Mouse (Mus musculus): Measurements from ENCODE around the gene Trp53tg5. TPM values are rescaled to one million over a fixed set of nuclear protein-coding genes. Genes with fewer than 3 reads are reported as not detected.
A peak's percentile ranks its signal among the peaks of the same experiment; 100 is the strongest.

The Trp53tg5 gene
- polyA plus RNA-seq, 1 experiment from 2014 or later, result not detected

DNA sequence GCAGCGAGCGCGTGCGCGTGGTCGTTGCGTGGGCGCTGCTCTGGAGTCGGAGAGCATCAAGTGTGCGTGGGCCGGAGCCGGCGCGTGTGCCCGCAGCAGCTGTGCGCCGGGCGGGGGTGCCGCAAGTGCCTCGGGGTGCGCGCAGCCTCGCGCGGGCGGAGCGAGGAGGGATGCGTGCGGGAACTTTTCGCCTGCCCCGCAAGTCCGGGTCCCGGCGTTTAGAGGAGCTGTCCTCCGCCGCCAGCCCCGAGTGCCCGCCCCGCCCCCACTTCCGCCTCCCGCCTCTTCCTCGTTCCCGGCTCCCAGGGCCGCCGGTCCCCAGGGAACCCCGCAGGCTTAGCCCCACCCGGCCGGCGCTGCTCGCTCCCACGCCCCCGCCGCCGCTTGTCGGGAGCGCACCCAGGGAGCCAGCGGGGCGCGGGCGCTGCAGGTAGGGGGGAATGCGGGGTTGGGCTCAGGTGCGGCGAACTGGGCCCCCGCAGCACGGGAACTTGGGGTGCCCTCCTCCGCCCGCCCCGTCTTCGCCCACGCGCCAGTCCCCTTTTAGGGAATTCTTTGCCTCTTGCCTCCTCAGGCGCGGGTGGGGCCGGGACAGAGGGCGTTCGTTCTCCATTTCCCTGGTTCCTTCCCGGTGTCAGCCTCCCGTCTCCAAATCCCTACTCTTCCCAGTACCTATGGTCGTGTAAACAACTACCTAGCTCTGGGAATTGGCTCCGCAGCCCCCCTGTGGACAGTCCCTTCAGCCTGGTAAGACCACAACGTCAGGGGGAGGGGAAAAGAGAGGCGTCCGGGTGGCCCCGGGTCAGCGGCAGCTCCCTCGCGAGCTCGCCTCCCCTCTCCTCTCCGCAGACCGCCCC lies 13.0 kb upstream of the Trp53tg5 start:
- H3K4me2 ChIP-seq (ENCODE audit: low read depth, low read length), result peak overlapping the region; percentile 76
- 1% methylated on average over 73 of the region's 90 CpGs for WGBS (ENCODE audit: insufficient replicate concordance)

DNA sequence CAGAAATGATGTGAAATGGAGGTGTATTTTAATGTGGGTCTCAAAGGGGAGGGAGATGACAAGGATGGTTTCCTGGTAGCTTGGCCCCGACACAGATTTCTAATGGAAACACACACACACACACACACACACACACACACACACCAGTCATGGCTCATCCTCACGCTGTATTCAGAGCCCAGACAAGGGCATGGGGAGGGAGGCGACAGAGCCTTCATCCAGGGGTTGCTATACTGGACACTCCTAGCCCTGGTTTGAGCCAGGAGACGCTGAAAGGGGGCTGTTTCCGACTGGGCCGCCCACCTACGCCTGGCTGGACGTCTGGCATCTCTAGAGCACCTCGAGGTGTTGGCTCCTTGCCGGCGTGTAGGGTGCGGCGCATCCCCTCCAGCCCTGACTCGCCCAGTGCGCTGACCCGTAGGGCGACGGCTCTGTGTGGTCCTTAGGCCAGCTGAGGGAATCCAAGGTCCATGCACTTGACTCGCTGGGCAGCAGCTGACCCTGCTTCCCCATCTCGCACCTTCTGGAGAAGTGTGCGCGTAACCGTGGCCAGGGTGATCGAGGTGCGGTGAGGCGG lies 12.2 kb upstream of the Trp53tg5 start, which contains the start of gene Dbndd2:
Gene Dbndd2 (plus strand): TSS at position 426 of the 577 bp plus-strand sequence.
- no peaks in the 10 kb centered on the region for H3K9me3 ChIP-seq (replicated peaks; ENCODE audit: control insufficient read depth, low read length)
- peak within 1 kb of the TSS; percentile 76 for H3K4me2 ChIP-seq (ENCODE audit: low read depth, low read length)
- no peaks in the 10 kb centered on the region for H3K36me3 ChIP-seq (ENCODE audit: control insufficient read depth, insufficient read depth)
- H3K4me1 ChIP-seq (ENCODE audit: control insufficient read depth, low read depth, low read length), result no peaks in the 10 kb centered on the region; the same call in 1 of the 2 replicates
- H3K27ac ChIP-seq (ENCODE audit: low read length), result no peak within 1 kb of the TSS
- 5% methylated on average over 26 of the region's 26 CpGs for WGBS (ENCODE audit: insufficient replicate concordance)
- H3K9ac ChIP-seq (ENCODE audit: low read depth, low read length), result peak within 1 kb of the TSS; percentile 47; the same call in 1 of the 2 replicates
- peaks cover 33% of the 10 kb centered on the region for H3K27me3 ChIP-seq (ENCODE audit: control insufficient read depth, insufficient read depth, low read depth, low read length)
- peak within 1 kb of the TSS; percentile 62 for H3K4me3 ChIP-seq (ENCODE audit: low read depth, low read length)
- peak; percentile 37; the same call in 1 of the 2 replicates for ATAC-seq (ENCODE audit: low read depth)

More for the DNA sequence above, 13.0 kb upstream of the Trp53tg5 start:
- peak overlapping the region; percentile 47; the same call in 1 of the 2 replicates for H3K9ac ChIP-seq (ENCODE audit: low read depth, low read length)
- no peaks in the 10 kb centered on the region for H3K36me3 ChIP-seq (ENCODE audit: control insufficient read depth, insufficient read depth)
- peak; percentile 39; the same call in 1 of the 2 replicates for ATAC-seq (ENCODE audit: low read depth)
- peaks cover 33% of the 10 kb centered on the region for H3K27me3 ChIP-seq (ENCODE audit: control insufficient read depth, insufficient read depth, low read depth, low read length)
- no peak overlapping the region for H3K27ac ChIP-seq (ENCODE audit: low read length)
- peak overlapping the region; percentile 62 for H3K4me3 ChIP-seq (ENCODE audit: low read depth, low read length)
- no peaks in the 10 kb centered on the region; the same call in 1 of the 2 replicates for H3K4me1 ChIP-seq (ENCODE audit: control insufficient read depth, low read depth, low read length)
- H3K9me3 ChIP-seq (replicated peaks; ENCODE audit: control insufficient read depth, low read length), result no peaks in the 10 kb centered on the region

DNA sequence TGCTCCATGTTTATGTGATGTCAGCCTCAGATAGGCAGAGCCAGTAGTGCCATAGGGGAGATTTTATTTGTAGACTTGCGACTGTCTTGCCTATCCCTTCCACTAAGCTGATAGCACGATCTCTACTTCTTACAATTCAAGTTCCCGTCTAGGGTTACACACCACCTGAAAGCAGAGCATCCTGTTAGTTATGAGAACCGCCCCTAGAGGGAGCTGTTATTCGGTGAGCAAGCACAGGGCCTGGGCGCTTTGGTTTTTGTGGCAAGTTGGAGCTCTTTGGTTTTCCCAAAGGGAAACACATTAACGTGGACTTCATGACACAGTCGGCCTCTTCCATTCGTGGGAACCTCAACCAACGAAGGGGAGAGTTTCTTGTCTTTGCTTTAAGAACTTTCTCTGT lies 3.3 kb downstream of the Trp53tg5 start:
- H3K4me2 ChIP-seq (ENCODE audit: low read depth, low read length), result no peak overlapping the region
- no peaks in the 10 kb centered on the region for H3K4me1 ChIP-seq (ENCODE audit: control insufficient read depth, low read depth, low read length)
- WGBS (ENCODE audit: insufficient replicate concordance), result 21% methylated on average over 10 of the region's 10 CpGs
- H3K36me3 ChIP-seq (ENCODE audit: control insufficient read depth, insufficient read depth), result no peaks in the 10 kb centered on the region
- H3K9ac ChIP-seq (ENCODE audit: low read depth, low read length), result no peak overlapping the region
- no peak overlapping the region for H3K27ac ChIP-seq (ENCODE audit: low read length)
- no peak for ATAC-seq (ENCODE audit: low read depth)
- no peaks in the 10 kb centered on the region for H3K9me3 ChIP-seq (replicated peaks; ENCODE audit: control insufficient read depth, low read length)
- no peak overlapping the region for H3K4me3 ChIP-seq (ENCODE audit: low read depth, low read length)
- no peaks in the 10 kb centered on the region for H3K27me3 ChIP-seq (ENCODE audit: control insufficient read depth, insufficient read depth, low read depth, low read length)

DNA sequence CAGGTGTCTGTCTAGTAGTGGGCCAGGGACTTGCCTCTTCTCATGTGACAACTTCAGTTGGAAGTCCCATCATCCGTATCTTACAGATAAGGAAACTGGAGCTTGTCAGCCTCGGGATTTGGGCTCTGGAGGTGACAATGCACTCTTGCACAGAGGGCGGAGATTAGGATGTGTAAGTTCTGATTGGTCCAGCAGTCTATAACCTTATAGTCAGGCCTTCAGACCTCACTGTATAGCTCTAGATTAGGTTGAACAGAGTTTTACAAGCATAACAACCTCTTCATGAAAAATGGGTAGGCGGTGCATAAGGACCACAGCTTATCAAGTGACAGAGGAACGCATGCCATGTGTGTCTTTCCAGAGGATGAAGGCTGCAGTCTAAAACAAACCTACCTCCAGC lies 6.7 kb downstream of the Trp53tg5 start:
- Histone ChIP-seq H3K27ac (ENCODE audit: low read length) (no peak overlapping the region), H3K27me3 (ENCODE audit: control insufficient read depth, insufficient read depth, low read depth, low read length) (no peaks in the 10 kb centered on the region), H3K4me2 (ENCODE audit: low read depth, low read length) (no peak overlapping the region), H3K9me3 (replicated peaks; ENCODE audit: control insufficient read depth, low read length) (no peaks in the 10 kb centered on the region), H3K4me3 (ENCODE audit: low read depth, low read length) (no peak overlapping the region), H3K9ac (ENCODE audit: low read depth, low read length) (no peak overlapping the region), H3K4me1 (ENCODE audit: control insufficient read depth, low read depth, low read length) (peaks cover 10% of the 10 kb centered on the region), H3K36me3 (ENCODE audit: control insufficient read depth, insufficient read depth) (peaks cover 5% of the 10 kb centered on the region)
- 45% methylated on average over 5 of the region's 5 CpGs for WGBS (ENCODE audit: insufficient replicate concordance)
- ATAC-seq (ENCODE audit: low read depth), result peak; percentile 73

DNA sequence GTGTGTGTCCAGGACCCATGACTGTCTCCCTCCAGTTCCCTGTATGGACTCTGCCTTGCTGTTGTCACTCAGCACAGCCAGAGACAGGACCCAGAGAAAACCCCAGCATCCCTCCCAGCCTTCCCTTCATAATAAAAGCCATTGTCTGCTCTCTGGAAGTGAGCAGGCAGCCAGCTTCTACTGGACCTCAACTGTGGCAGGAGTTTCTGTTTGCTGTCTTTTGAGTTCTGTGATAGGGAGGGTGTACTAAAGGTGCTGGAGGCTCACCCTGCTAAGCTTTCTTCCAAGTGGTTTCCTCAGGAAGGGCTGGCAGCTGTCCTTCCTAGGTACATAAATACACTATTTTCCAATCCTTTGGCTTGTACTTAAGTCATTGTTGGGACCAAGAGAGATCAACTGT lies 8.4 kb downstream of the Trp53tg5 start:
- H3K36me3 ChIP-seq (ENCODE audit: control insufficient read depth, insufficient read depth), result peaks cover 5% of the 10 kb centered on the region
- H3K9ac ChIP-seq (ENCODE audit: low read depth, low read length), result no peak overlapping the region
- no peaks in the 10 kb centered on the region for H3K9me3 ChIP-seq (replicated peaks; ENCODE audit: control insufficient read depth, low read length)
- no peak overlapping the region for H3K4me3 ChIP-seq (ENCODE audit: low read depth, low read length)
- H3K4me2 ChIP-seq (ENCODE audit: low read depth, low read length), result no peak overlapping the region
- no peak for ATAC-seq (ENCODE audit: low read depth)
- H3K4me1 ChIP-seq (ENCODE audit: control insufficient read depth, low read depth, low read length), result peaks cover 13% of the 10 kb centered on the region
- no peaks in the 10 kb centered on the region for H3K27me3 ChIP-seq (ENCODE audit: control insufficient read depth, insufficient read depth, low read depth, low read length)
- no peak overlapping the region for H3K27ac ChIP-seq (ENCODE audit: low read length)

DNA sequence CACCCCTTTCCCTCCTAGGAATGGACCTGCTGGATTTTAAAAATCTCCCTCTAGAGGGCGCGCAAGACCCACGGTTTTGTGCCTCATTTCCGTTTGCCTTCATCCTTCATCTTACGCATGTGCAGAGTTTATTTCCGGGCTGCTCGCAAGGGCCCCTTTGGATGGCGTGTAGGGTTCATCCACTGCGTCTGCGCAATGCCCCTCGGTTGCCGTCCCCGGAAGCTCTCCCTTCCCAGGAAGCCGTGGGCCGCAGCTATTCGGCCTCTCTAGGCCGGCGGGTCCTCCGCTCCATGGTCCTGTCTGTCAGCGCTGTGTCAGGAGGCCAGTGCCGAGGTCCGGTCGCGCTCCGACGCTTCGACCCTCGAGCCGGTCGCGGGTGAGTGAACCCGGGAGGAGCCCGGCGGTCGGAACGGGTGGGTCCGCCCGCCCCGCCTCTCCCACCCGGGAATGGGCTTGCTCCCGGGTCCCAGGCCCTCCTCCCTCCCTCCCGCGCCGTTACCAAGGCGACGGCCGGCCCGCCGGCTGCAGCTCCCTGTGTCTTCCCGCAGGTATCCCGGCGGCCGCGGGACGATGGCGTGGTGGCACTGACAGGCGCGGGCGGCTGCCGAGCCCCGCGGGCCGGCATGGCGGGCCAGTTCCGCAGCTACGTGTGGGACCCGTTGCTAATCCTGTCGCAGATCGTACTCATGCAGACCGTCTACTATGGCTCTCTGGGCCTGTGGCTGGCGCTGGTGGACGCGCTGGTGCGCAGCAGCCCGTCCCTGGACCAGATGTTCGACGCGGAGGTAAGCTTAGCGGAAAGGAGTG lies 12.6 kb downstream of the Trp53tg5 start, which contains the start of gene Gm20458:
Gene Gm20458 (plus strand): TSS at position 223 of the 807 bp plus-strand sequence.
- no peaks in the 10 kb centered on the region for H3K9me3 ChIP-seq (replicated peaks; ENCODE audit: control insufficient read depth, low read length)
- H3K27me3 ChIP-seq (ENCODE audit: control insufficient read depth, insufficient read depth, low read depth, low read length), result no peaks in the 10 kb centered on the region
- peak within 1 kb of the TSS; percentile 93 for H3K4me3 ChIP-seq (ENCODE audit: low read depth, low read length)
- peak within 1 kb of the TSS; percentile 89 for H3K4me2 ChIP-seq (ENCODE audit: low read depth, low read length)
- peak within 1 kb of the TSS; percentile 77 for H3K27ac ChIP-seq (ENCODE audit: low read length)
- ATAC-seq (ENCODE audit: low read depth), result peak; percentile 93
- peaks cover 5% of the 10 kb centered on the region for H3K36me3 ChIP-seq (ENCODE audit: control insufficient read depth, insufficient read depth)
- peaks cover 13% of the 10 kb centered on the region for H3K4me1 ChIP-seq (ENCODE audit: control insufficient read depth, low read depth, low read length)
- under 1% methylated on average over 77 of the region's 79 CpGs for WGBS (ENCODE audit: insufficient replicate concordance)
- H3K9ac ChIP-seq (ENCODE audit: low read depth, low read length), result peak within 1 kb of the TSS; percentile 80

DNA sequence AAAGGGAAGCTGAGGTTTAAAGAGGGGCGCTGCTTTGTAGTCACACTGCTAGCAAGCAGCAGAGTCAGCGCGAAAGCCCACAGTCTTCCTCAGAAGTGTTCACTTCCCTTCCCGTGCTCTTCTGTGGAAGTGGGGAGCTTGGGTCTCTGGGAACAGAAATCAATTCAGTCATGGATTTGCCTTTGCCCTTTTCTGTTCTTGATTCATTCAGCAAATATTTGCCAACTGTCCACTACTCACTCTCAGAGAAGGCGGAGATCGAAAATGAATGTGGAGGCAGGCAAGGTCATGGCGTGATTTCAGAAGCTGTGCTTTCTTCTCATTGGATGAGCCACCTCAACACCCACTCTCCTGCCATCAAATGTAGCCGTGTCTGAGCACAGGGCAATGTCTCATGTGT lies 15.0 kb downstream of the Trp53tg5 start:
- 32% methylated on average over 8 of the region's 8 CpGs for WGBS (ENCODE audit: insufficient replicate concordance)
- H3K4me1 ChIP-seq (ENCODE audit: control insufficient read depth, low read depth, low read length), result peaks cover 13% of the 10 kb centered on the region
- H3K27ac ChIP-seq (ENCODE audit: low read length), result peak overlapping the region; percentile 79
- no peaks in the 10 kb centered on the region for H3K36me3 ChIP-seq (ENCODE audit: control insufficient read depth, insufficient read depth)
- H3K27me3 ChIP-seq (ENCODE audit: control insufficient read depth, insufficient read depth, low read depth, low read length), result no peaks in the 10 kb centered on the region
- peak; percentile 47 for ATAC-seq (ENCODE audit: low read depth)
- H3K4me2 ChIP-seq (ENCODE audit: low read depth, low read length), result no peak overlapping the region
- H3K9ac ChIP-seq (ENCODE audit: low read depth, low read length), result no peak overlapping the region
- H3K4me3 ChIP-seq (ENCODE audit: low read depth, low read length), result no peak overlapping the region
- H3K9me3 ChIP-seq (replicated peaks; ENCODE audit: control insufficient read depth, low read length), result no peaks in the 10 kb centered on the region

DNA sequence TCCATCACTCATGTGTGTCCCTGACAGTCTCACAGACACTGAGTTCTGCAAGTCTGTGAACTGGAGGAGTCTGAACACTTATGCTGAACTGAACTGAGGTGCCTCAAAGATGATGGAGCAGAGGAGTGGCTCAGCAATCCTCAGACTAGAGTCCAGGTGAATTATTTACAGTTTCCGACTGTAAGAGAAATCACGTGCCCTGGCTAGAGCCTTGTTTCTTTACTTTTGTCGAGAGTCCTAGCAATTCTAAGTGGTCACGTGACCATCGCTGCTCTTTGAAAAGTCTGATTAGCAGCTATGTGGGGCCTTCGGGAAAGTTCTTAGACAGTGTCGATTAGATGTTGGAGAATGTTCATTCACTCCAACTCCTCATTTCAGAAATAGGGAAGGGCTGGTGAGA lies 15.6 kb downstream of the Trp53tg5 start:
- no peaks in the 10 kb centered on the region for H3K27me3 ChIP-seq (ENCODE audit: control insufficient read depth, insufficient read depth, low read depth, low read length)
- H3K4me1 ChIP-seq (ENCODE audit: control insufficient read depth, low read depth, low read length), result peaks cover 13% of the 10 kb centered on the region
- WGBS (ENCODE audit: insufficient replicate concordance), result 41% methylated on average over 7 of the region's 7 CpGs
- no peaks in the 10 kb centered on the region for H3K36me3 ChIP-seq (ENCODE audit: control insufficient read depth, insufficient read depth)
- H3K27ac ChIP-seq (ENCODE audit: low read length), result peak overlapping the region; percentile 79
- H3K4me2 ChIP-seq (ENCODE audit: low read depth, low read length), result 0 out of 2 replicates have a peak overlapping the region, but pooled peaks have one; percentile 17
- H3K4me3 ChIP-seq (ENCODE audit: low read depth, low read length), result no peak overlapping the region
- H3K9me3 ChIP-seq (replicated peaks; ENCODE audit: control insufficient read depth, low read length), result no peaks in the 10 kb centered on the region
- ATAC-seq (ENCODE audit: low read depth), result no peak
- H3K9ac ChIP-seq (ENCODE audit: low read depth, low read length), result no peak overlapping the region
